Mouse (Mus musculus) brown adipose tissue, adult 24 weeks (tissue): ENCODE data around the gene Coq3. TPM values are rescaled to one million over a fixed set of nuclear protein-coding genes. Genes with fewer than 3 reads are reported as not detected.

Experiments used
- H3K27ac ChIP-seq: fragments of 200-500 bp; replicated peaks from 2 replicates; pipeline ENCODE4 v1.5.1; 2012; ENCODE audit warnings: low read depth, mild to moderate bottlenecking, low read length
- H3K4me1 ChIP-seq: fragments of 200-500 bp; 2 replicates; pipeline ENCODE4 v1.6.1; 2012; ENCODE audit warnings: low read length, mixed read lengths; ENCODE audit not compliant: control insufficient read depth, insufficient read depth, insufficient read length
- H3K4me3 ChIP-seq: fragments of 200-500 bp; 2 replicates; pipeline ENCODE4 v1.5.1; 2012; ENCODE audit warnings: low read depth, mild to moderate bottlenecking, low read length, moderate library complexity; ENCODE audit not compliant: insufficient read depth
- polyA plus RNA-seq: library from polyadenylated mRNA; stranded (reverse); fragments of >200 nt; gene quantifications from 2 replicates; pipeline ENCODE4 v1.2.4, GENCODE M21; 2012; ENCODE audit not compliant: missing spikeins, insufficient read depth, insufficient read length

The Coq3 gene
- polyA plus RNA-seq = 31.5 and 32.4 TPM in 2 replicates

DNA sequence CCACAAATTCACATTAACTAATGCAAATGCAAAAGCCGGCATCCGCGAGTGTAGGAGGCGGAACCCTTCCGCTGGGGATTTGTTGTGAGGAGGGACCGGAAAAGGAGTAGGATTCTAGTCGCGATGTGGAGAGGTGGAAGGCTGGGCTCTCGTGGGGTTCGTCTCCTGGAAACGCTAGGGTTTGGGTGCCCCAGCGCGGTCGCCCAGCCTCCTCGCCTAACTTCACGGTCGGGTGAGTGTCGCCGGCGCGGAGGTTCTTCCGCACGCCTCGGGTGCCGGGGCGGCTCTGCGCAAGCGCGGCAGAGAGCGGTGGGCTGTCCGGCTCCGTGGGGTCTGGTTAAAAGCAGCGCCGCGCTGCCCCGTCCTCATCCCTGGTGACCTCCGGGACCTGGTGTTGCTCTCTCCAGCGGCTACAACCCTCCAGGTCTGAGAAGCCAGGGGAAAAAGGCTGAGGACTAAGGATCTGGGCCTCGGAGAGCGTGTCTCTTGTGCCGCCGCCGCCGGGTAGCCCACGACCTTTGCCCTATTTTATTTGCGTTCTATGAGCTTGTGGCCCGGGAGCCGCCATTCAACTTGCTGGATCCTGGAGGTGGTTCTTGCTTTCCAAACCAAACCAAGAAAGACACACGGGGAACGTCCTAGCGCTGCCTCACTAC is at the start of gene Coq3:
Gene Coq3 (plus strand): TSS at position 109 of the 656 bp plus-strand sequence.
- peaks cover 3% of the 10 kb centered on the region; the same call in 1 of the 2 replicates for H3K4me1 ChIP-seq
- peak within 1 kb of the TSS; percentile 97 for H3K4me3 ChIP-seq
- H3K27ac ChIP-seq = peak within 1 kb of the TSS; percentile 98

DNA sequence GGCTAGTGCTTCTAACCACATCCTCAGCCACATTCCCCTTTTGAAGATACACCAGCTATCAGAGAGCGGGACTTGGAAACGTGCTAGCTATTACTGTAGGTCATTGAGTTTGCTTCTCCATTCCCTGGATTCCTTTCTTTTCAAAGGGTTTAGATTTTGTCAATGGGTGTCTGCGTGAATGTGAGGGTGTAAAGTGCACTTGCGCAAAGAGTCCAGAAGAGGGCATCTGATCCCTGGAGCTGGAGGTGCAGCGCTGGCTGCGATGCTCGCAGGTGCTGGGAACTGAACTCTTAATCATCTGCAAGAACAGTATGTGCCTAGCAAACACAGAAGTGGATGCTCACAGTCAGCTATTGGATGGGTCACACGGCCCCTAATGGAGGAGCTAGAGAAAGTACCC is 46.6 kb upstream of the Coq3 start:
- H3K27ac ChIP-seq = no peak overlapping the region

DNA sequence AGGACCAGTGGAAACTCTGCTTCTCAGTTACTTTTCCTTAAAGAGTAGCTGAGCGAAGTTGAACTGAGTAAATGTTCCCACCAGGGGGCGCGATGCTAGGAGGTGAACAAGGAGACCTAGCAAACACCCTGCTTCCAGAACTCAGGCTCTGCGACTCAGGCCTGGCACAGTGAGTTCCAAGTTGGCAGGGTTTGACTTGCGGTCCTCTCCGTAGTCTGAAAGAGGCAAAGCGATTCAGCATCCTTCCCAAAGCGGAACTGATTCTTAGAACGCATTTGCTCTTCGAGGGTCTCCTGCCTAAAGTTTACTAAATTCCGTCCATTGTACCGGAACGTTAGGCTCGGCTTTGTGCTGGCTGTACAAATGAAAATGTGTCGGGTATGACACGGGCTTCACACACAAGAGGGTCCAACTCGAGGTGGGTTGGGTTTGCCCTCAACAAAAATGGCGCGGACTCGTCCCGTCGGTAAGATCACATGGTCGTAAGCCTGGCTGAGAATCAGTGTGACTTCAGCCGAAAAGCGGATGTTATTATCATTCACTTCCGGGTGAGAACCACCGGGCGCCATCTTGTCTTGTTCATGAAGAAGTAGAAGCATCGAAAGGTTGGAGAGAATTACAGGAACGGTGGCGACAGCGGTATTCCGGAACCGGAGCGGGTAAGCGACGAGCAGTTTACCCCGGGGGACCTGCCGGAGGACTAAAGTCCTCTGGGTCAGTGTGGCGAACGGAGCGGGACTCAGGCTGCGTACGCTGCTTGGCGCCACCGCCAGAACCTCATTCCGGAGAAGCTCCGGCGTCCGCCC is 31.8 kb upstream of the Coq3 start, which contains the start of gene Pnisr:
Gene Pnisr (plus strand): TSS at position 103 of the 806 bp plus-strand sequence.
- Histone ChIP-seq H3K27ac (peak within 1 kb of the TSS; percentile 89), H3K4me1 (0 out of 2 replicates have a peak, but pooled peaks cover 4% of the 10 kb centered on the region), H3K4me3 (peak within 1 kb of the TSS; percentile 88)

More for the DNA sequence above, 46.6 kb upstream of the Coq3 start:
- Histone ChIP-seq H3K4me1 (no peaks in the 10 kb centered on the region), H3K4me3 (no peak overlapping the region)

DNA sequence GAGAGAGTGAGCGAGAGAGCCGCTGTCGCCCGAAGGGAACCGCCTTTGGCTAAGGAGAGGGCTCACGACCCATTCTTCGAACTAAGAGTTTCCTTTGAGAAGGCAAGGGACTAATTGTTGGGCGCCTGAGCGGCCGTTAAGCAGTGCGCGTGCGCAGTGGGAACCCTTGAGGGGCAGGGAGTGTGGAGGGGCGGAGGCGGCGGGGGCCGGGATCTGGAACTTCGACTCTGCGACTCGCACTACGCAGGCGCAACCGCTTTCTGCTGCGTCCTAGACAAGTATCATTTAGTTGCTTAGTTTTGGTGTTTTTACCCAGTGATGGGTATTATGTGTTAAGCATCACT is 31.2 kb upstream of the Coq3 start:
- H3K27ac ChIP-seq = peak overlapping the region; percentile 89
- H3K4me1 ChIP-seq = 0 out of 2 replicates have a peak, but pooled peaks cover 6% of the 10 kb centered on the region
- peak overlapping the region; percentile 88 for H3K4me3 ChIP-seq

DNA sequence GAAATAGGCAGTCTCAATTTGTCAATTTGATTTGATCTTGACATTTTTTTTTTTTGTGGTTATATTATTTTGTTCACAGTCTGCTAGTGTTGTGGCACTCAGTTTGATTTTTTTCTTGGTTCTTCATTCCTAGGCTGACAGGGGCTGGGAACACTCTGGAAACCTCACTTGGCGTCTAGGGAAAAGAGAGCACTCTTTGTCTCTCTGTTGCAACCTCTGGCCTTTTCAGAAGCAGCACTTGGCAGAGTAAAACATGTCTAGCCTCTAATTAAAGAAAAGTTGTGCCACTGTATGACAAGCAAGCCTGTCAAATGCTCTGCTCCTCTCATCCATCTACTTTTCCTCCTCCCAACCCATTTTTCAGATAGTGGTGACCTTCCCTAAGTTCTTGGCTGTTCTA is 22.0 kb upstream of the Coq3 start:
- Histone ChIP-seq H3K4me3 (no peak overlapping the region), H3K4me1 (0 out of 2 replicates have a peak, but pooled peaks cover 2% of the 10 kb centered on the region), H3K27ac (no peak overlapping the region)

DNA sequence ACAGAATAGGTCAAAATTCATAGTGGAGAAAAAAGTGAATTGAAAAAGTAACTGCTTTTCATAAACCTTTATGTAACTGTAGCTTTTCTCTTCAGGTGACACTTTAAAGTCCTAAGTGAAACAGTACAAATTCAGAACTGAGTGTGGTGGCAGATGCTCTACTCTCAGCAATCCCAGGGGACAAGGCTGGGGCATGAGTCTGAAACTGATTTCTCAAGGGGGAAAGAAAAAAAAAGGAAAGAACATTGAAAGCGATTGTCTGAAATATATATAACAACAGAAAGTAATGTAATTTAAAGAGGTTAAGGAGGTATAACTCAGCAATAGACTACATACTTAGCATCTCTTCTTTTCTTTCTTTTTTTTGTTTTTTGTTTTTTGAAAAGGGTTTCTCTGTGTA is 14.2 kb upstream of the Coq3 start:
- Histone ChIP-seq H3K27ac (no peak overlapping the region), H3K4me1 (no peaks in the 10 kb centered on the region), H3K4me3 (no peak overlapping the region)

DNA sequence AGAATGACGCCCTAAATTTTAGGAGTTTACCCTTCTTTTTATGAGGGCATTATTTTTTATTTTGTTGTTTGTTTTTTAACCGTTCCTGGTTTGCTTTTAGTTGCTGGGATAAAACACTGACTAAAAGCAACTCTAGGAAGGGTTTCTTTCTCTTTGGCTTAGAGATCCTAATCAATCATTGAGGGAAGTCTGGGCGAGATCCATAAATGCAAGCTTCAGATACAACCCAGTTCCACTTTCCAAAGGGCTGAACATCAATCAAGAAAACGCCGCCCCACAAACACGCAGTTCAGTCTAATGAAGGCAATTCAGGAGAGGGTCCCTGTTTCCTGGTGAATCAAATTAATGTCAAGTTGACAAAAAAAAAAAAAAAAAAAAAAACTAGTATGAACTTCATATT is 697 bp upstream of the Coq3 start:
- H3K4me3 ChIP-seq = peak overlapping the region; percentile 32
- H3K4me1 ChIP-seq = peaks cover 3% of the 10 kb centered on the region; the same call in 1 of the 2 replicates
- no peak overlapping the region for H3K27ac ChIP-seq

DNA sequence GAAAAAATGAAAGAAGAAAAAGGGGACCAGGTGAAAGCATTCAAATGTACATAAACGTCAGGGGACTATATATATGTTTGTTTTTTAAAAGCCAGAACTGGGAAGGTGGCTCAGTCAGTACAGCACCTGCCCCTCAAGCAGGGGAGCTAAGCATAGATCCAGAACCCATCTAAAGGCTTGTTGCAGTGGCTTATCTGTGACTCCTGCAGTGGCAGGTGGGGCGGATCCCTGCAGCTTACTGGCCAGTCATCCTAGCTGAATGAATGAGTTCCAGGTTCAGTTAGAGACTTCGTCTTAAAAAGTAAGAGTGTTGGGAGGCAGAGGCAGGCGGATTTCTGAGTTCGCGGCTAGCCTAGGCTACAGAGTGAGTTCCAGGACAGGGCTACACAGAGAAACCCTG is 3.3 kb downstream of the Coq3 start:
- Histone ChIP-seq H3K27ac (no peak overlapping the region), H3K4me3 (no peak overlapping the region), H3K4me1 (peaks cover 3% of the 10 kb centered on the region; the same call in 1 of the 2 replicates)

DNA sequence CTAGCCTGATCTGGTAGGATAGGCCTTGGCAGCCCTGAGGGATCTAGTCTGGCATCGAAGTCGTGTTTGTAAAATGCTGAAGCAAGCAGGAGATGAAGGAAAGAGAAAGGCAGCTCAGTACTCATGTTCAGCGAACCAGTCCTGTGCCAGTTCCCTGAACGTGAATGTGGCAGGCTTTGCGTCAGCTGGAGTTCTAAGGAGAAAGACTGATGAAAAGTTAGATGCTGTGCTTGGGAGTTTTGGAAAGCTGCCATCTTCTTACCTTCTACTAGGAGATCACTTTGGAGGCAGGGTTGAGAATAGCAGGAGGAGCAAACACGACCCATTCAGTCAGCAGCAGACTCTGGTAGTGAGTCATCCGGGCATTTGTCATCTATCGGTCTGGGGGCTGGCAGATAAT is 6.4 kb downstream of the Coq3 start:
- Histone ChIP-seq H3K4me1 (peaks cover 2% of the 10 kb centered on the region; the same call in 1 of the 2 replicates), H3K27ac (no peak overlapping the region), H3K4me3 (no peak overlapping the region)

DNA sequence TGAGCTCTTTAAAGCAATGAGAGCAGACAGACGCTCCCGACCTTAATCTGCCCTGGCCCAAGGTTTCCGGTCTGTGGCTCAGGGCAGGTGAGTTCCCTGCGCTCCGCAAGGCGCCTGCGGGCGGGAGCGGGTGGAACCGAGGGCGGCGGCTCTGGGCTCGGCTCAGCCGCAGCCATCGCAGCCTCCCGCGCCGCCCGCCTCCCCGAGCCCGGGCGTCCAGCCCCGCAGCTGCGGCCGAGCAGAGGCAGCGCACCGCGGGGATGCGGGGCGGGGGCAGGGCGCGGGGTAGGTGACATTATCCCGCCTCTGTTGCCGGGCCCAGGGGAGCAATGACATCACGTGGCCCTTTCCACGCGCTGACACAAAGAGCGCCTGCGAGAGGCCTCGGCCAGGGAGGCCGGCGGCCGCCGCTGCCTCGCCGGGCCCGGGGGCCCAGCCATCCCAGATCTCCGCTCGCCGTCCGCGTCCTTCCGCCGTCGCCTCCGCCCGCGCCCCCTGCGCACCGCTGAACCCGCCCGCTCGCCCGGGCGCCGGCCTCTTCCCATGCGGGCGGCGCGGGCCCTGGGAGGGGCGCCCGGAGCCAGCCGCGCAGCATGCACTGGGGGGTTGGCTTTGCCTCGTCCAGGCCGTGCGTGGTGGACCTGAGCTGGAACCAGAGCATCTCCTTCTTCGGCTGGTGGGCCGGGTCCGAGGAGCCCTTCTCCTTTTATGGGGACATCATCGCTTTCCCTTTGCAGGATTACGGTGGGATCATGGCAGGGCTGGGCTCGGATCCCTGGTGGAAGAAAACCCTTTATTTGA is 51.7 kb downstream of the Coq3 start, which contains the start of gene Faxc:
Gene Faxc (plus strand): TSS at position 359 of the 801 bp plus-strand sequence.
- Histone ChIP-seq H3K4me3 (peak within 1 kb of the TSS; percentile 67), H3K4me1 (no peaks in the 10 kb centered on the region), H3K27ac (no peak within 1 kb of the TSS)

DNA sequence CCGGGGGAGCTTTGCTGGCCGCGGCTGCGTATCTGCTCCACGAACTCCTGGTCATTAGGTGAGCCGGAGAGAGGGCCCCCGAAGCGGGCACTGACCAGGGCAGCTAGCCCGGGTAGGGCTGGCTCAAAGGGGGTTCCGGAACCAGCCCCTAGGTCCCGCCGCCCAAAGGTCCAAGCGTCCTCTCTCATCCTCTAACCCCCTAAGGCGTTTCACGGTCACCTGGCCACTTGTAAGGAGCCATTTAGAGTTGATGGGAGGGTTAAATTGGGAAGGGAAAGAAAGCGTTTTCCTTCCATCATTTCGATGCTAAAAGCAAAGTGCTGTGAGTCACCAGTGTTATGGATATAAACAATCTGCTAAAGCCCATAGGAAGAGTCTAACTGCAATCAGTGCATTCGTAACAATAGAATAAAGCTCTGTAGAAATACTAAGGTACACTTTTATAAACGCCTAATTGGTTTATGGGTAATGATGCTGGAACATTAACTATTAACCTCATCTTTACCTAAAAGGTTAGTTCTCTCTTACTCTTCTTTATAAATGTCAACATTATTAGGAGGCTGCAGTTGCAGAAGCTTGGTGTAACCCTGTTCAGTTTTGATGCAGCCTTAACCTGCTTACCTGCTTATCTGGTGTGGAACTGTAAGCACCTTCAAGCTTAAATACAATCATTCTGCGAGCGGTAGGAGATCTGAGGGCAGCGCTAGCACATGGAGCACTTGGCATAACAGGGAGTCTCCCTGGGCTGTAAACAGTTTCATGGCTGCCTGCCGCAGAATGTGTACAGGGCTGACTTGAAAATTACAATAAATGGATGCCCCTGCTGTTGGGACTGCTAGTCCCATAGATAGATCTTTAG is 52.5 kb downstream of the Coq3 start:
- H3K27ac ChIP-seq = no peak overlapping the region
- H3K4me3 ChIP-seq = peak overlapping the region; percentile 67
- no peaks in the 10 kb centered on the region for H3K4me1 ChIP-seq

DNA sequence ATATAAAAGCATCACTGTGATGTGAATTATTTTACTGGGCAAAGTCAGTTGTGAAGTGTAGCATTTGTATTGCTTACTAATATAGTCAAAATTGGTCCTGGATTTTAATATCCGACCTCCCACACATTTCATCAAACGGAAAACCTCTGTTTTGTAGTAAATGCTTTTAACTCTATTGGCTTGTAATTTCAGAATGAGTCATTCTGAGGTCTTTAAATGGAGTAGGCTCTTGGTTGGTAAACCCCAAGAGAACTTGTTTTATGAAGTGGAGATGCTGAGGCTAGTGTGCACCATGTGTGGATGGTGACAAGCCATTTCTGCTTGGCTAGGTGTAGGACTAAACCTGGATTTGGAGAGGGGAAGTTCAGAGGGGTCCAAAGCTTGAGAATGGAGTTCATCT is 55.9 kb downstream of the Coq3 start:
- Histone ChIP-seq H3K4me1 (no peaks in the 10 kb centered on the region), H3K4me3 (no peak overlapping the region), H3K27ac (no peak overlapping the region)

DNA sequence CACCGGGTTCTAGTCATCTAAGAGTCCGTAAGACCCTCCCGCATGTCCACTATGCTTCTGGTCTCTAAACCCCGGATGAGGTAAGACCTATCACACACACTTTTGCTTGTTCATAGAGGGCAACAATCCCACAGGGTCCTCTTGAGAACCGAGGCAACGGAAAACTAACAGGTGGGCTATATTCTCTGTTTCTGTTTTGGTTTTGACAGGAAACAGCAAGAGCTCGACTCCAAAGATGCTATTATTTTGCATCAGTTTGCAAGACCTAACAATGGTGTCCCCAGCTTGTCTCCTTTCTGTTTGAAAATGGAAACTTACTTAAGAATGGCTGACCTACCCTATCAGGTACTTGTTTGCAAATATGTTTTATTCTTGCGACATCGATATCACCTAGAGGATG is 57.0 kb downstream of the Coq3 start:
- Histone ChIP-seq H3K27ac (no peak overlapping the region), H3K4me3 (no peak overlapping the region), H3K4me1 (no peaks in the 10 kb centered on the region)

DNA sequence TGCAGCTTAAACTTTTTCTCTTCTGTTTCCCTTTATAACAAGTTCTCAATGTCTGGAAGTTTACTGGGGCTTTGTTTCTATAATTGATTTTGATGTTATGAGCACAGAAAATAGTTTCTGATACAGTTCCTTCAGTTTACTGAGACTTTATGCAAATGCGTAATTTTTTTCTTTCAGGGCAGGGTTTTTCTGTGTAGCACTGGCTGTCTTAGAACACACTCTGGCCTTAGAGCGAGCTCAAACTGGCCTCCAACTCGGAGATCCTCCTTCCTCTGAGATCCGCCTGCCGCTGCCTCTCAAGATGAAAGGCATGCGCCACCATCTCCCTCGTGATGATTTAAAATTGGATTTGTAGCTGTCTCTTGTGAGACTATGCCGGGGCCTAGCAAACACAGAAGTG is 58.4 kb downstream of the Coq3 start:
- Histone ChIP-seq H3K4me1 (no peaks in the 10 kb centered on the region), H3K27ac (no peak overlapping the region), H3K4me3 (no peak overlapping the region)
